In genomic region chr16:35179082-35179481, GRCm38 (mm10) we compare ENCODE assay signal across 7 mouse cellular contexts. TPM values are rescaled to one million over a fixed set of nuclear protein-coding genes. Genes with fewer than 3 reads are reported as not detected.
A peak's percentile ranks its signal among the peaks of the same experiment; 100 is the strongest.
DNase-seq lines count a peak whose midpoint lies in the region.

No protein-coding gene starts in this region.

- DNase-seq in right cerebral cortex, postnatal 14 days = peak; percentile 33
- DNase-seq in right cerebral cortex, adult 18-20 months = no peak
- peak; percentile 79 for DNase-seq in cerebellum, adult 8-10 months
- DNase-seq in heart, postnatal 36 days = peak; percentile 70 to 72
- DNase-seq in ovary, adult 18-20 months (ENCODE audit: low spot score) = peak; percentile 60
- DNase-seq in MN1 (ENCODE audit: low spot score) = no peak
- DNase-seq in spleen, postnatal 36 days (ENCODE audit: low spot score in 2 of 2) = no peak

- intact Hi-C loops in heart, postnatal 36 days (cut with DNase I) = no loop called here

RNA-seq across cellular contexts. Expression of gene Adcy5, which starts 24.4 kb away (rescaled TPM):
- total RNA-seq in heart, postnatal 36 days (2021) = 10 to 100 TPM; 48.7 to 57.7 TPM

Comparison
In these comparisons a context has a peak if more than half of its experiments do, and no peak if none do; other contexts are left out.
1. DNase-seq: peak in right cerebral cortex, postnatal 14 days (single experiment), cerebellum, adult 8-10 months (single experiment), heart, postnatal 36 days (2 of 2) and ovary, adult 18-20 months (single experiment); none in right cerebral cortex, adult 18-20 months (single experiment), MN1 (single experiment) and spleen, postnatal 36 days (0 of 2).